Mouse (Mus musculus) heart, postnatal 4 days (tissue): ENCODE data around the gene Rbm15b. TPM values are rescaled to one million over a fixed set of nuclear protein-coding genes. Genes with fewer than 3 reads are reported as not detected.

Experiments
- DNase-seq: peaks from one replicate; pipeline ENCODE4 v3.0.0; 2021
- total RNA-seq, 2 experiments: library from RNA; stranded (reverse); gene quantifications; 2 replicates each; pipeline ENCODE4 v1.2.3; 2021

Rbm15b gene
- total RNA-seq, 2 experiments from 2014 or later, result 21.6 to 26.1 TPM

DNA sequence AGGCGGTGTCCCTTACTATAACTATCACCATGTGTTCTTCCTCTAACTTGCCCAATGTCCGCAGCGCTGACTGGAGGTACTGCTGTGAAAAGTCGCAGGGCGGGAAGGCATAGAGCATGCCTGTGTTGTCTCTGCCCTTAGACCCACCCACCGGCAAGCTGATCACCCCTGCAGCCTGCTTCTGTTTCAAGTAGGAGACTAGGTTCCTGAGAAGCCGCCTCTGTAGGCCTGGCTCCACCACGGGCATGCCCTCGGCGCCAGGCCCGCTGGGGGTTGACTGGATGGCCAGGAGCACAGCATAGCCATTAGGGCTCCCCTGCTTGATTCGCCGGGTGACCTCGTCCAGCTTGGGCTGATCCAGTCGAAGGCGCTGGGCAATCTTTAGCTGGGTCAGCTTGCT is 2.9 kb downstream of the Rbm15b start:
- DNase-seq, result no peak

DNA sequence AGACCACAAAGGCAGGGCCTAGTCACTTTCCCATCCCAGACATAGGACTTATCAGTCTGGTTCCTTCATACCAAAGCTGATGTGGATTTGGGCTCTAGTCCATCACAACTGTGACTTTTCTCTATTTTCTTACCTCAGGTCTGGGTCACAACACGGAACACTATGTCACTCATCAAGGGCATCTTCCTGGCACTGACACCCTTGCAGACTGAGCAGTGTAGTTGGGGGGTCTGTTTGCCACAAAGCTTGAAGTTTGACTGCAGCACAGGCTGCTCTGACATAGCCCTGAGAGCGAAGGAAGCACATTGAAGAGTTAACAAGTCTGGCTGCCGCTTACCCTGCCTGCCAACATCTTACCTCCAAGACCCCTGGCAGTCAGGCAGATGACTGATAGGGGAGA is 4.1 kb downstream of the Rbm15b start:
- no peak for DNase-seq

DNA sequence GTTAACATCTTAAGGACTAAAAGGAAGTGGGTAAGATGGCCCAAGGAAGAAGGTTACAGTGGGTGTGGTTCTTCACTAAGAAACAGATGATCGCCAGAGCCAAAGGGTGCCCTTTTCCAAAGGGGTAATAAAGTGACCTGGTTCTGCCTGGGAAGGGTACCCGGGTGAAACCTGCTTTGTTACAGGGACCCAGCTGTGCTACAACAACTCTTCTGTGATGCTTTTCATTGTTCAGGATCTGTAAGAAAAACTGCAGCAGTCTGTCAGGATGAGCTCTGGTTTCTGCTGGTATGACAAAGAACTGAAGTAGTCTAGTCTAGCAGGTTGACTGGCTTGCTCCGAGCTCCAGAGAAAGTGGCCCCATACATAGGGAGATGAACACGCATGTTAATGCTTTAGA is 5.1 kb downstream of the Rbm15b start:
- DNase-seq, result no peak

DNA sequence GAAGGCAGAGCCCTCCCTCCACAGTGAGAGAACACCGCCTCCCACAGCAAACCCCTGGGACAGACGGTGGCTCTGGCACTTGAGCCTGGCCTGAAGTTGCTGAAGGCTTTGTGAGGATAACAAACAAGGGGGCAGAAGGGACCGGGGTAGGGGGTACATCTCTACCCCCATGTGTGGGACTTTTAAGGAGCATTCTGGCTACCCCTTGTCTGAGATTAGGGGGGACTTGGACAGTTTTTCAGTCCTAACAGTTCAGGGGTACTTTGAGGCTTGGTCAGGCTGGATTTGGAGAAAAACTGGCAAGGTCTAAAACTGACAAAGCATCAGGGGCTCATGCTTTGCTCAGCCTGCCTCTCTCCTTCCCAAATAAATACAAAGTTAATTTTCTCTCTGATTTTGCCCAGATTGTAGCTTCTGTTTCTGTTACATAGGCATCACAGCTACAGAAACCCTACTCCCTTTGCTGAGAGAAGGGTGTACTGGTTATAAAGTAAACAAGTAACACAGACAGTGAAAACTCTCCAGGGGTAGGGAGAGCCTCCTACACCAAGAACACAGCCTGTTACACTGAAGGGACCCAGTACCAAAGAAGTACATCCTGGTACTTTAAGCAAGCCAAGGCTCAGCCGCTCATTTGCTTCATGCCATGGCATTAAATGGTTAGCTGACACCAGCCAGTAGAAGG is 6.0 kb downstream of the Rbm15b start:
- no peak for DNase-seq

DNA sequence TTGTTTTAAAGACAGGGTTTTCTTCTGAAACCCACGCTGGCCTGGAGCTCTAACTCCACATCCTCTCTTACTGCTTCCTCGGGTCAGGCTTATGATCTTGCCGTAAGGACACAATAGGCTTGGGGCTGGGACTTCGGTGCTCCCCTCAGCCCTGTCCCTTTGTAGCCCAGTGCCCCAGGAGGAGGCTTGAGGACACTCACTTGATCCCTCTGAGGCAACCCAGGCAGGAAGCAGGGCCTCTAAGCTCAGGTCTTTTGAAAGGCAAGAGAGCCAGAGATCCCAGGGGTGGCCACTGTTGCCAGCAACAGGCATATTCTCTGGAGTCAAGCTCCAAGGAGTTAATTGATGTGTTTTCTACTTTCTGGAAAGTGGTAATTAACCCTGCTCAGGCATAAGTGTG is 7.8 kb downstream of the Rbm15b start:
- DNase-seq, result no peak

DNA sequence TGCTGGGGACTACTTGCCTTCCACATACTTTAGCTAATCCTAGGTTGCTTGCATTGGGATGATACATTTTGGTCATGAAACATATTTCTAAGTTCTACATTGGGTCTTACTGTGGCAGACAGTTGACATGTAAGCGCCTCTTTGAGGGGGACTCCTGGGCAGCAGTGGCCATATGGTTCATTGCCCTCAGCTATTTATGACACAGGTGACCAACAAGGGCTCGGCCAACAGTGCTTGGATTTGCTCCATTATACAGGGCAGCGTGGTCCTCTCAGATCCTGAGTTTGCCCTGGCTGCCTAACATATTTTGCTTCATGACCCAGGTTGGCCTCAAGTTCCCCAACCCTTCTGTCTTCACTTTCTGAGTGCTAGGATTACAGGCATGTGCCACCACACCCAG is 10.6 kb downstream of the Rbm15b start:
- DNase-seq, result no peak

DNA sequence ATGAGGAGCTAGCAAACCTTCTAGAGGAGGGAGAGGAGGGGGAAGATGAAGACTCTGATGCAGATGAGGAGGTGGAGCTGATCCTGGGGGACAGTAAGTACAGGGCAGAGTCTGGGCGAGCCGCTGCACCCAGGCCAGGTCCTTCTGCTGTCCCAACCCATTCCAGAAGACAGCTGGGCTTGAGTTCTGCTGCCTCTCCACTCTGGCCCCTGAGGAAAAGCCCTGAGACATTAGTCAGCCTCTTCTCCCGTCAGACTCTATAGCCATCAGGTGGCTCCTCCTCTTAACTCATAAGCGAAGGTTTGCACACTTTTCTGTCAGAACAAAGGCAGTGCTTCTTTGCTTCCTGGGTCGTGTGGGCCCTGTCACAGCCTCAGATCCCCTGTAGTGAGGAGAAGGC is 13.0 kb downstream of the Rbm15b start:
- no peak for DNase-seq

DNA sequence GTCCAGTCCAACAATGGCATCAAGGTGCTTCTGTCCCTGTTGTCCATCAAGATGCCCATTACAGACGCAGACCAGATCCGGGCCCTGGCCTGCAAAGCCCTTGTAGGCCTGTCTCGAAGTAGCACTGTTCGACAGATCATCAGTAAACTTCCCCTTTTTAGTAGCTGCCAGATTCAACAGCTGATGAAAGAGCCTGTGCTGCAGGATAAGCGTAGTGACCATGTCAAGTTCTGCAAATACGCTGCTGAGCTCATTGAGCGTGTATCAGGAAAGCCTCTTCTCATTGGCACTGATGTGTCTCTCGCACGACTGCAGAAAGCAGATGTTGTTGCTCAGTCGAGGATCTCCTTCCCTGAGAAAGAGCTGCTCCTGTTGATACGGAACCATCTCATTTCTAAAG is 29.2 kb downstream of the Rbm15b start:
- DNase-seq, result no peak

DNA sequence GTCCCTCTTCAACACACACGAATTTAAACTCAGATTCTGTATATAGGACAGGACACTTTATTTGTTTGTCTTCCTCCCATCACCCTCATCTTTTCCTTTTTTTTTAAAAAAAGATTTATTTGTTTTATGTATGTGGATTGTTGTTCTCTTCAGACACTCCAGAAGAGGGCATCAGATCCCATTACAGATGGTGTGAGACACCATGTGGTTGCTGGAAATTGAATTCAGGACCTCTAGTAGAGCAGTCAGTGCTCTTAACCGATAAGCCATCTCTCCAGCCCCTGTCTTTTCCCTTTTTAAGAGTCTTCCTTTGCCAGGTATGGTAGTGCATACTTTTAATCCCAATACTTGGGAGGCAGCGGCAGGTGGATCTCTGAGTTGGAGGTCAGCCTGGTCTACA is 30.6 kb downstream of the Rbm15b start:
- DNase-seq, result no peak

DNA sequence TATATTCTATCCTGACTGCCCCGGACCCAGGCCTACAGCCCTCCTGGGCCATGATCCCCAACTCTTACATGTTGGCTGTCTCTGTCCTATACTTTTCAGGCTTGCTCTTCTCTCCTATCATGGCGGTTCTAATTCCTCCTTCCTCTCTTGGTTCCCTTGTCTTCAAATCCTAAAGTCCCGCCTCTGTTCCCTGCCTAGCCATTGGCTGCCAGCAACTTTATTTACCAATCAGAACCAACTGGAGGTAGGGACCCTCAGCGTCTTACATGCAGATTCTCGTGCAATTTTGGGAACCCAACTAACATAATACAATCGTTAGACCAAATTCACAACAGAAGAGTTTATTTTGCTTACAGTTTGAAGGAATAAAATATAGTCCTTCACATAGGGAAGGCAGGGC is 44.4 kb downstream of the Rbm15b start:
- no peak for DNase-seq

DNA sequence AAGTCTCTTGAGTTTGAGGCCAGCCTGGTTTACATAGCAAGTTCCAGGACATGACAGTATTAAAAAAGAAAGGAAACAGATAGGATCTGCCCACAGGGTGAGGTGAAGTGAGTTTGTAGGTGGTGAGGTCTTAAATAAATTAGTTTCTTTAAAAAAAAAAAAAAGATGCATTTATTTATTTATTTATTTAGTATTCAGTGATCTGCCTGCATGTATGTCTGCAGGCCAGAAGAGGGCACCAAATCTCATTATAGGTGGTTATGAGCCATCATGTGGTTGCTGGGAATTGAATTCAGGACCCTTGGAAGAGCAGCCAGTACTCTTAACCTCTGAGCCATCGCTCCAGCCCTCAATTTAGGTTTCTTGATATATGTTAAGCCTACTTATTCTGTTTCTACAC is 46.7 kb downstream of the Rbm15b start:
- DNase-seq, result no peak

Other genes starting within 250 kb of the Rbm15b start
- gene Grm2, start 231.3 kb downstream of the Rbm15b start, total RNA-seq, result not detected
- gene Tex264, start 201.5 kb downstream of the Rbm15b start, total RNA-seq, result 10 to 100 TPM; 31.0 to 38.0 TPM
- gene Rad54l2, start 98.2 kb downstream of the Rbm15b start, total RNA-seq, result 10 to 100 TPM; 17.8 to 18.2 TPM
- gene Dcaf1, start 65.6 kb downstream of the Rbm15b start, total RNA-seq, result 10 to 100 TPM; 28.8 to 29.5 TPM
- 100 to 1,000 TPM; 137 to 160 TPM for gene Manf, start 4.6 kb upstream of the Rbm15b start, total RNA-seq